Mouse (Mus musculus) liver, adult 2 months (tissue): ENCODE measurements around the gene Mpp2.

Source experiments
- CTCF ChIP-seq: fragments of 200-500 bp; IDR thresholded peaks from 2 replicates; pipeline ENCODE4 v1.5.1; 2011; ENCODE audit warnings: low read depth, low read length, control low read depth
- POLR2A ChIP-seq: fragments of 200-500 bp; IDR thresholded peaks from 2 replicates; pipeline ENCODE4 v1.6.1; 2011; ENCODE audit warnings: low read length, control low read depth; ENCODE audit not compliant: insufficient read depth; ENCODE audit errors: extremely low read depth

GRCm38 (mm10) chr11:102069633-102070032, 18.7 kb downstream of the Mpp2 start:
- TF ChIP-seq POLR2A (no peak), CTCF (no peak)
